Mouse (Mus musculus) MN1 (cell line): Measurements from ENCODE around the gene Sync.

Experiments used
- DNase-seq: peaks from one replicate; pipeline ENCODE4 v3.0.0-alpha.2; 2016; ENCODE audit warnings: low spot score

Gene Sync

GRCm38 (mm10) chr4:129287472-129287981 lies at the start of gene Sync:
Gene Sync, plus strand, starts transcription at chr4:129287617.
- peak; percentile 79 for DNase-seq

- no peak for DNase-seq
Observed at GRCm38 (mm10) chr4:129237843-129238441, 49.5 kb upstream of the Sync start.

- DNase-seq, result no peak
Observed at GRCm38 (mm10) chr4:129238579-129239016, 48.8 kb upstream of the Sync start.

- DNase-seq, result peak; percentile 88
Observed at GRCm38 (mm10) chr4:129239075-129239474, 48.3 kb upstream of the Sync start.

GRCm38 (mm10) chr4:129241898-129242297 lies 45.5 kb upstream of the Sync start:
- DNase-seq, result no peak

- no peak for DNase-seq
Observed at GRCm38 (mm10) chr4:129242327-129242726, 45.1 kb upstream of the Sync start.

GRCm38 (mm10) chr4:129242761-129243160 lies 44.7 kb upstream of the Sync start:
- DNase-seq, result no peak

- DNase-seq, result no peak
Observed at GRCm38 (mm10) chr4:129244802-129245201, 42.6 kb upstream of the Sync start.

- DNase-seq, result no peak
Observed at GRCm38 (mm10) chr4:129246360-129247301, 40.8 kb upstream of the Sync start.

- no peak for DNase-seq
Observed at GRCm38 (mm10) chr4:129247381-129248242, 39.8 kb upstream of the Sync start.

- peak; percentile 49 for DNase-seq
Observed at GRCm38 (mm10) chr4:129248243-129248767, 39.1 kb upstream of the Sync start.

GRCm38 (mm10) chr4:129249288-129249687 lies 38.1 kb upstream of the Sync start:
- DNase-seq, result no peak

- no peak for DNase-seq
Observed at GRCm38 (mm10) chr4:129250759-129251481, 36.5 kb upstream of the Sync start.

- DNase-seq, result no peak
Observed at GRCm38 (mm10) chr4:129251482-129252125, 35.8 kb upstream of the Sync start.

GRCm38 (mm10) chr4:129252492-129252891 lies 34.9 kb upstream of the Sync start:
- DNase-seq, result no peak

- DNase-seq, result peak; percentile 69
Observed at GRCm38 (mm10) chr4:129254571-129254970, 32.8 kb upstream of the Sync start.

GRCm38 (mm10) chr4:129256450-129257380 lies 30.7 kb upstream of the Sync start:
- DNase-seq, result peak; percentile 60

GRCm38 (mm10) chr4:129259101-129259500 lies 28.3 kb upstream of the Sync start:
- DNase-seq, result peak; percentile 79

GRCm38 (mm10) chr4:129260678-129261077 lies 26.7 kb upstream of the Sync start:
- peak; percentile 62 for DNase-seq
